Mouse (Mus musculus): ENCODE measurements at regions not wholly inside any gene's neighbourhood (a gene's known extent, or its start where the extent isn't known, plus 50 kb on each side); places are given as distances from the start of the nearest gene placed in this dataset.

GRCm38 (mm10) chr5:136637872-136638271 is 55.1 kb upstream of the Myl10 start:
- Histone ChIP-seq H3K27ac (ENCODE audit: control insufficient read depth, low read depth, low read length) (no peak overlapping the region), H3K9me3 (replicated peaks; ENCODE audit: insufficient read depth, low read length) (no peaks in the 10 kb centered on the region), H3K4me3 (ENCODE audit: control insufficient read depth in 1 of 2, insufficient read depth in 1 of 2, low read depth in 2 of 2, low read length in 2 of 2) (no peak overlapping the region), H3K4me1 (ENCODE audit: control insufficient read depth in 1 of 2, insufficient read depth in 2 of 2, low read length in 2 of 2) (no peaks in the 10 kb centered on the region), H3K79me2 (ENCODE audit: control insufficient read depth, insufficient read depth, low read length, poor library complexity) (no peaks in the 10 kb centered on the region), H3K36me3 (ENCODE audit: control insufficient read depth in 1 of 2, insufficient read depth in 2 of 2, low read length in 2 of 2) (no peaks in the 10 kb centered on the region; a peak in 1 of 4 replicates), H3K27me3 (ENCODE audit: control insufficient read depth in 1 of 2, insufficient read depth in 2 of 2, low read length in 2 of 2) (no peaks in the 10 kb centered on the region), H3K9ac (ENCODE audit: control insufficient read depth, low read depth, low read length, poor library complexity, severe bottlenecking) (no peak overlapping the region)
- no peak for DNase-seq (ENCODE audit: low read depth, low spot score)
- TF ChIP-seq GABPA (IDR thresholded peaks at IDR 0.05; ENCODE audit: low read depth, low read length) (no peak), MAX (IDR thresholded peaks at IDR 0.05; ENCODE audit: low read length) (no peak), GATA1 (IDR thresholded peaks at IDR 0.05; ENCODE audit: low read depth, low read length) (no peak), TAL1 (IDR thresholded peaks at IDR 0.05; ENCODE audit: low read length) (no peak), MAFK (IDR thresholded peaks at IDR 0.05; ENCODE audit: borderline replicate concordance, low read depth, low read length) (no peak), NRF1 (IDR thresholded peaks at IDR 0.05; ENCODE audit: insufficient read depth, low read depth, low read length, poor library complexity, severe bottlenecking) (no peak), NELFE (IDR thresholded peaks at IDR 0.05; ENCODE audit: low read depth, low read length) (no peak), ZKSCAN1 (IDR thresholded peaks at IDR 0.05; ENCODE audit: low read depth, low read length) (no peak), TCF12 (IDR thresholded peaks at IDR 0.05; ENCODE audit: low read depth, low read length) (no peak), UBTF (IDR thresholded peaks at IDR 0.05; ENCODE audit: borderline replicate concordance, insufficient read depth, low read depth, low read length) (no peak), SMC3 (IDR thresholded peaks at IDR 0.05; ENCODE audit: low read depth, low read length) (no peak), USF1 (IDR thresholded peaks at IDR 0.05; ENCODE audit: low read depth, low read length) (no peak), POLR2AphosphoS5 (IDR thresholded peaks at IDR 0.05; ENCODE audit: borderline replicate concordance, low read depth, low read length) (no peak), ELF1 (IDR thresholded peaks at IDR 0.05; ENCODE audit: low read depth, low read length) (no peak)

GRCm38 (mm10) chr5:136640871-136641619 is 51.9 kb upstream of the Myl10 start:
- Histone ChIP-seq H3K4me3 (ENCODE audit: control insufficient read depth in 1 of 2, insufficient read depth in 1 of 2, low read depth in 2 of 2, low read length in 2 of 2) (no peak overlapping the region), H3K36me3 (ENCODE audit: control insufficient read depth in 1 of 2, insufficient read depth in 2 of 2, low read length in 2 of 2) (no peaks in the 10 kb centered on the region; a peak in 1 of 4 replicates), H3K79me2 (ENCODE audit: control insufficient read depth, insufficient read depth, low read length, poor library complexity) (no peaks in the 10 kb centered on the region), H3K4me1 (ENCODE audit: control insufficient read depth in 1 of 2, insufficient read depth in 2 of 2, low read length in 2 of 2) (no peaks in the 10 kb centered on the region), H3K9ac (ENCODE audit: control insufficient read depth, low read depth, low read length, poor library complexity, severe bottlenecking) (no peak overlapping the region), H3K27me3 (ENCODE audit: control insufficient read depth in 1 of 2, insufficient read depth in 2 of 2, low read length in 2 of 2) (no peaks in the 10 kb centered on the region), H3K27ac (ENCODE audit: control insufficient read depth, low read depth, low read length) (no peak overlapping the region), H3K9me3 (replicated peaks; ENCODE audit: insufficient read depth, low read length) (no peaks in the 10 kb centered on the region)
- TF ChIP-seq MYC (IDR thresholded peaks at IDR 0.05; ENCODE audit: low read depth, low read length): no peak
- TF ChIP-seq ELF1 (IDR thresholded peaks at IDR 0.05; ENCODE audit: low read depth, low read length): no peak
- TF ChIP-seq MYB (IDR thresholded peaks at IDR 0.05; ENCODE audit: low read depth, low read length): no peak
- no peak for TF ChIP-seq CTCF (IDR thresholded peaks at IDR 0.05 in 2 of 3, conservative IDR thresholded peaks at IDR 0.05 in 1 of 3; ENCODE audit: control insufficient read depth in 1 of 3, insufficient read depth in 1 of 3, low read depth in 2 of 3, low read length in 3 of 3, poor library complexity in 1 of 3, severe bottlenecking in 1 of 3)
- TF ChIP-seq ZNF384 (IDR thresholded peaks at IDR 0.05; ENCODE audit: low read depth, low read length): no peak
- no peak for TF ChIP-seq ZMIZ1 (IDR thresholded peaks at IDR 0.05; ENCODE audit: low read depth, low read length)
- DNase-seq (ENCODE audit: low read depth, low spot score): no peak

Data from MEL (cell line).